Mouse (Mus musculus): ENCODE data around the gene Smco2.

DNA sequence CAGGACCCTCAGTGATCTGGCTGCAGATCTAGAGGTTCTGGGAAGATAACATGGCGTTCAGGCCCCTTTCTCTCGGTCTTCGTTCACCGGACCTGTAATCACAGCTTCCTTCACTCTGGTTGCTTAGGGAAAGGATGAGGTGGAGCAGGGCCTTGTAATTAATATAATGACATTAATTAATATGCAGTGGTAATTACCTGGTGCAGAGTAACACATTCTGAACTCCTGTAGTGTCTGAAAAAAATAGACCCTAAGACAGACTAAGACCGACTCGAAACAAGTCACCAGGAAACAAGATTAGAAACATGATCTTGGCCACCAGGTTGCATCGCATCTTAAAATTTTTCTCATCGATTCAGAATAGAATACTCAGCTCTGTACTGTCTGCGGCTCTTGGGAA lies 30.0 kb downstream of the Smco2 start:
- TF ChIP-seq CTCF (IDR thresholded peaks at IDR 0.05) (no peak), EP300 (IDR thresholded peaks at IDR 0.05) (no peak)

Measured in lung, postnatal 0 days (tissue).